Mouse (Mus musculus): Measurements from ENCODE around the gene Golph3l. TPM values are rescaled to one million over a fixed set of nuclear protein-coding genes. Genes with fewer than 3 reads are reported as not detected.

Gene Golph3l
- polyA plus RNA-seq, 1 experiment from 2014 or later: 34.8 TPM

DNA sequence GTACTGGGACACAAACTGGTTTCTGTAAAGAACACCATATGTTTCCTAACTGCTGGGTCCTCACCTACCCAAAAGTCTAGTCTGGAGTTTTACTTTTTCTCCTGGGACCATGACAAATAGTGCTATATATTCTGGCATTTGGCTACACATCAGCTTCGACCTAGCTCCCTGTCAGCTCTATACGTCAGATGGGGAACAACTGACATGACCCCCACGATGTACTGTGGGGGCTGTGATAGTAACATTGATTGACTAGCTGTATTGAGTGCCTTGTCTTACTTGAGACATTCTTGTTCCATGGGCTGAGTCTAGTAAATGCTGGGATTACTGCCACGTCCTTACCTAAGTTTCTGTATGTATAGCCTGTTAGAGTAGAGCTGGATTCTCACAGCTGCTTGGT is 78.8 kb downstream of the Golph3l start:
- Histone ChIP-seq H3K4me2 (replicated peaks) (peak overlapping the region; percentile 11; the same call in 1 of the 2 replicates), H3K27me3 (no peaks in the 10 kb centered on the region), H3K4me1 (peaks cover 47% of the 10 kb centered on the region), H3K36me3 (peaks cover 42% of the 10 kb centered on the region), H3K27ac (peak overlapping the region; percentile 86), H3K4me3 (no peak overlapping the region), H3K9ac (no peak overlapping the region), H3K9me3 (no peaks in the 10 kb centered on the region)
- 53% methylated on average over 4 of the region's 4 CpGs for WGBS
- ATAC-seq (ENCODE audit: insufficient number of reproducible peaks, insufficient read depth, low FRiP score, low TSS enrichment): no peak

- peaks cover 47% of the 10 kb centered on the region for H3K4me1 ChIP-seq
Measured at GRCm38 (mm10) chr3:95668026-95668425, 79.3 kb downstream of the Golph3l start.

More at GRCm38 (mm10) chr3:95668026-95668425, 79.3 kb downstream of the Golph3l start:
- Histone ChIP-seq H3K27me3 (no peaks in the 10 kb centered on the region), H3K4me3 (no peak overlapping the region), H3K9ac (no peak overlapping the region; the same call in 1 of the 2 replicates), H3K27ac (peak overlapping the region; percentile 86), H3K36me3 (peaks cover 37% of the 10 kb centered on the region), H3K9me3 (no peaks in the 10 kb centered on the region), H3K4me2 (replicated peaks) (peak overlapping the region; percentile 11; the same call in 1 of the 2 replicates)
- ATAC-seq (ENCODE audit: insufficient number of reproducible peaks, insufficient read depth, low FRiP score, low TSS enrichment): 0 out of 2 replicates have a peak, but pooled peaks have one; percentile 19
- 21% methylated on average over 7 of the region's 7 CpGs for WGBS

Other genes with a start within 250 kb of the Golph3l start
- gene Setdb1, start 231.7 kb upstream of the Golph3l start, polyA plus RNA-seq (2016; fragmentation: Nextera tagmentation; extraction: Ambion mirVana): 61.8 and 63.6 TPM in 2 replicates
- not detected in 2 replicates for gene 4930558C23Rik, start 186.1 kb upstream of the Golph3l start, polyA plus RNA-seq (2016; fragmentation: Nextera tagmentation; extraction: Ambion mirVana)
- gene Arnt, start 154.5 kb upstream of the Golph3l start, polyA plus RNA-seq (2016; fragmentation: Nextera tagmentation; extraction: Ambion mirVana): 51.5 and 53.6 TPM in 2 replicates
- 20.2 and 25.7 TPM in 2 replicates for gene Ctsk, start 89.7 kb upstream of the Golph3l start, polyA plus RNA-seq (2016; fragmentation: Nextera tagmentation; extraction: Ambion mirVana)
- 8.7 and 9.4 TPM in 2 replicates for gene Ctss, start 62.1 kb upstream of the Golph3l start, polyA plus RNA-seq (2016; fragmentation: Nextera tagmentation; extraction: Ambion mirVana)
- gene Hormad1, start 29.3 kb upstream of the Golph3l start, polyA plus RNA-seq (2016; fragmentation: Nextera tagmentation; extraction: Ambion mirVana): not detected in 2 replicates
- 85.4 and 85.7 TPM in 2 replicates for gene Ensa, start 36.1 kb downstream of the Golph3l start, polyA plus RNA-seq (2016; fragmentation: Nextera tagmentation; extraction: Ambion mirVana)
- 69.8 and 74.0 TPM in 2 replicates for gene Mcl1, start 69.9 kb downstream of the Golph3l start, polyA plus RNA-seq (2016; fragmentation: Nextera tagmentation; extraction: Ambion mirVana)
- gene Adamtsl4, start 99.0 kb downstream of the Golph3l start, polyA plus RNA-seq (2016; fragmentation: Nextera tagmentation; extraction: Ambion mirVana): 1.5 and 1.6 TPM in 2 replicates
- 6.4 and 8.0 TPM in 2 replicates for gene Ecm1, start 150.6 kb downstream of the Golph3l start, polyA plus RNA-seq (2016; fragmentation: Nextera tagmentation; extraction: Ambion mirVana)
- 49.6 and 52.2 TPM in 2 replicates for gene Tars2, start 171.3 kb downstream of the Golph3l start, polyA plus RNA-seq (2016; fragmentation: Nextera tagmentation; extraction: Ambion mirVana)
- gene Rprd2, start 229.9 kb downstream of the Golph3l start, polyA plus RNA-seq (2016; fragmentation: Nextera tagmentation; extraction: Ambion mirVana): 27.3 and 28.3 TPM in 2 replicates